Mouse (Mus musculus) liver, embryonic 13.5 days (tissue): ENCODE data around the gene Stra6l. TPM values are rescaled to one million over a fixed set of nuclear protein-coding genes. Genes with fewer than 3 reads are reported as not detected.

Experiments used
- ATAC-seq: fragments of 200-750 bp; cut with Nextera tagmentation; 2 replicates; pipeline ENCODE4 v1.8.0; 2017; ENCODE audit warnings: low read depth, mild to moderate bottlenecking, moderate number of reproducible peaks, moderate library complexity
- DNase-seq: peaks from one replicate; pipeline ENCODE4 v3.0.0; 2022
- H3K27ac ChIP-seq: fragments of 300-500 bp; sonication (generic); 2 replicates; pipeline ENCODE4 v1.5.1; 2015; ENCODE audit warnings: moderate library complexity, mild to moderate bottlenecking, inconsistent platforms
- H3K27me3 ChIP-seq: fragments of 300-500 bp; sonication (generic); 2 replicates; pipeline ENCODE4 v1.6.1; 2015; ENCODE audit warnings: mild to moderate bottlenecking, inconsistent platforms
- H3K36me3 ChIP-seq: fragments of 300-500 bp; sonication (generic); 2 replicates; pipeline ENCODE4 v1.6.1; 2015; ENCODE audit warnings: mild to moderate bottlenecking, inconsistent platforms
- H3K4me1 ChIP-seq: fragments of 300-500 bp; sonication (generic); replicated peaks from 2 replicates; pipeline ENCODE4 v1.6.1; 2015; ENCODE audit warnings: inconsistent platforms
- H3K4me2 ChIP-seq: fragments of 300-500 bp; sonication (generic); 2 replicates; pipeline ENCODE4 v1.6.1; 2015; ENCODE audit warnings: inconsistent platforms, mild to moderate bottlenecking, moderate library complexity
- H3K4me3 ChIP-seq: fragments of 300-500 bp; sonication (generic); replicated peaks from 2 replicates; pipeline ENCODE4 v1.5.1; 2015; ENCODE audit warnings: mild to moderate bottlenecking, inconsistent platforms
- H3K9ac ChIP-seq: fragments of 300-500 bp; sonication (generic); 2 replicates; pipeline ENCODE4 v1.6.1; 2015; ENCODE audit warnings: mild to moderate bottlenecking, inconsistent platforms
- H3K9me3 ChIP-seq: fragments of 300-500 bp; sonication (generic); replicated peaks from 2 replicates; pipeline ENCODE4 v1.6.1; 2016; ENCODE audit warnings: inconsistent platforms
- WGBS: fragments of 180-500 bp; shearing (Covaris S2); methylation state at CpG from one replicate; pipeline ENCODE4 v1.1.7; 2015; ENCODE audit not compliant: insufficient replicate concordance; 5-methylcytosine and 5-hydroxymethylcytosine counted together
- polyA plus RNA-seq: library from polyadenylated mRNA; unstranded; fragments of >200 nt; fragmentation: Nextera tagmentation; extraction: Ambion mirVana; gene quantifications from 2 replicates; pipeline ENCODE4 v1.2.1, GENCODE M21; 2015

The Stra6l gene
- polyA plus RNA-seq, 1 experiment from 2014 or later = 2.9 TPM

GRCm38 (mm10) chr4:45883250-45883649 is 34.8 kb downstream of the Stra6l start:
- ATAC-seq = no peak
- H3K27ac ChIP-seq = no peak overlapping the region
- H3K36me3 ChIP-seq = no peaks in the 10 kb centered on the region
- DNase-seq = no peak
- no peak overlapping the region for H3K4me2 ChIP-seq
- H3K27me3 ChIP-seq = no peaks in the 10 kb centered on the region
- WGBS = 77% methylated on average over 16 of the region's 16 CpGs
- no peak overlapping the region for H3K9ac ChIP-seq
- H3K4me3 ChIP-seq = no peak overlapping the region
- H3K4me1 ChIP-seq = peaks cover 8% of the 10 kb centered on the region; the same call in 1 of the 2 replicates
- no peaks in the 10 kb centered on the region for H3K9me3 ChIP-seq

- no peak for ATAC-seq
Measured at GRCm38 (mm10) chr4:45889487-45889886, 41.0 kb downstream of the Stra6l start.

GRCm38 (mm10) chr4:45890066-45890761 is 41.8 kb downstream of the Stra6l start, which contains the start of gene Ccdc180:
TSS of gene Ccdc180 (plus strand) at chr4:45890303.
- no peak within 1 kb of the TSS for H3K9ac ChIP-seq
- no peak within 1 kb of the TSS for H3K4me2 ChIP-seq
- H3K4me3 ChIP-seq = no peak within 1 kb of the TSS
- H3K36me3 ChIP-seq = no peaks in the 10 kb centered on the region
- 18% methylated on average over 19 of the region's 19 CpGs for WGBS
- peaks cover 8% of the 10 kb centered on the region for H3K4me1 ChIP-seq
- H3K9me3 ChIP-seq = no peaks in the 10 kb centered on the region
- no peak within 1 kb of the TSS for H3K27ac ChIP-seq
- DNase-seq (peak; percentile 23), ATAC-seq (peak; percentile 23; the same call in 1 of the 2 replicates)
- H3K27me3 ChIP-seq = no peaks in the 10 kb centered on the region

More at GRCm38 (mm10) chr4:45889487-45889886, 41.0 kb downstream of the Stra6l start:
- H3K27ac ChIP-seq = no peak overlapping the region
- H3K4me3 ChIP-seq = no peak overlapping the region
- DNase-seq = no peak
- no peaks in the 10 kb centered on the region for H3K27me3 ChIP-seq
- no peaks in the 10 kb centered on the region for H3K36me3 ChIP-seq
- H3K9ac ChIP-seq = no peak overlapping the region
- peaks cover 8% of the 10 kb centered on the region for H3K4me1 ChIP-seq
- WGBS = 64% methylated on average over 6 of the region's 6 CpGs
- no peaks in the 10 kb centered on the region for H3K9me3 ChIP-seq
- no peak overlapping the region for H3K4me2 ChIP-seq

GRCm38 (mm10) chr4:45896425-45897081 is 48.1 kb downstream of the Stra6l start:
- WGBS = 15% methylated on average over 16 of the region's 16 CpGs
- Histone ChIP-seq H3K27me3 (peaks cover 18% of the 10 kb centered on the region; the same call in 1 of the 2 replicates), H3K27ac (no peak overlapping the region), H3K9me3 (no peaks in the 10 kb centered on the region), H3K9ac (no peak overlapping the region), H3K4me2 (no peak overlapping the region), H3K4me1 (no peaks in the 10 kb centered on the region), H3K36me3 (no peaks in the 10 kb centered on the region), H3K4me3 (no peak overlapping the region)
- DNase-seq = no peak
- no peak for ATAC-seq

- DNase-seq (no peak), ATAC-seq (no peak)
- Histone ChIP-seq H3K9me3 (no peaks in the 10 kb centered on the region), H3K4me2 (no peak overlapping the region), H3K4me3 (no peak overlapping the region), H3K9ac (no peak overlapping the region), H3K27me3 (peaks cover 18% of the 10 kb centered on the region; the same call in 1 of the 2 replicates), H3K36me3 (no peaks in the 10 kb centered on the region), H3K4me1 (no peaks in the 10 kb centered on the region), H3K27ac (no peak overlapping the region)
- WGBS = 25% methylated on average over 5 of the region's 5 CpGs
Measured at GRCm38 (mm10) chr4:45898413-45898812, 49.9 kb downstream of the Stra6l start.

- DNase-seq (no peak), ATAC-seq (no peak)
- Histone ChIP-seq H3K4me2 (no peak overlapping the region), H3K4me1 (no peaks in the 10 kb centered on the region), H3K4me3 (no peak overlapping the region), H3K27me3 (no peaks in the 10 kb centered on the region), H3K27ac (no peak overlapping the region), H3K9me3 (no peaks in the 10 kb centered on the region), H3K36me3 (no peaks in the 10 kb centered on the region), H3K9ac (no peak overlapping the region)
- 77% methylated on average over 13 of the region's 13 CpGs for WGBS
Measured at GRCm38 (mm10) chr4:45909256-45909655, 60.8 kb downstream of the Stra6l start.

- Histone ChIP-seq H3K4me2 (no peak overlapping the region), H3K4me3 (no peak overlapping the region), H3K9ac (no peak overlapping the region), H3K4me1 (no peaks in the 10 kb centered on the region), H3K36me3 (no peaks in the 10 kb centered on the region), H3K9me3 (no peaks in the 10 kb centered on the region), H3K27ac (no peak overlapping the region), H3K27me3 (no peaks in the 10 kb centered on the region)
- no peak for ATAC-seq
- 51% methylated on average over 4 of the region's 4 CpGs for WGBS
- DNase-seq = no peak
Measured at GRCm38 (mm10) chr4:45909924-45910323, 61.5 kb downstream of the Stra6l start.

- 53% methylated on average over 5 of the region's 5 CpGs for WGBS
- DNase-seq (no peak), ATAC-seq (no peak)
- no peak overlapping the region for H3K4me2 ChIP-seq
- no peaks in the 10 kb centered on the region for H3K27me3 ChIP-seq
- no peaks in the 10 kb centered on the region for H3K36me3 ChIP-seq
- no peaks in the 10 kb centered on the region for H3K9me3 ChIP-seq
- H3K27ac ChIP-seq = no peak overlapping the region
- H3K4me1 ChIP-seq = no peaks in the 10 kb centered on the region
- no peak overlapping the region for H3K4me3 ChIP-seq
- H3K9ac ChIP-seq = no peak overlapping the region
Measured at GRCm38 (mm10) chr4:45911256-45911655, 62.8 kb downstream of the Stra6l start.

GRCm38 (mm10) chr4:45911876-45912275 is 63.4 kb downstream of the Stra6l start:
- Histone ChIP-seq H3K4me2 (no peak overlapping the region), H3K9me3 (no peaks in the 10 kb centered on the region), H3K27me3 (no peaks in the 10 kb centered on the region), H3K27ac (no peak overlapping the region), H3K4me3 (no peak overlapping the region), H3K4me1 (no peaks in the 10 kb centered on the region), H3K9ac (no peak overlapping the region), H3K36me3 (no peaks in the 10 kb centered on the region)
- no peak for ATAC-seq
- 66% methylated on average over 4 of the region's 4 CpGs for WGBS
- DNase-seq = no peak

GRCm38 (mm10) chr4:45917091-45917490 is 68.6 kb downstream of the Stra6l start:
- no peaks in the 10 kb centered on the region for H3K27me3 ChIP-seq
- no peak overlapping the region for H3K9ac ChIP-seq
- no peak for DNase-seq
- no peak overlapping the region for H3K4me2 ChIP-seq
- no peak for ATAC-seq
- no peaks in the 10 kb centered on the region for H3K36me3 ChIP-seq
- H3K9me3 ChIP-seq = no peaks in the 10 kb centered on the region
- H3K27ac ChIP-seq = no peak overlapping the region
- WGBS = 51% methylated on average over 7 of the region's 7 CpGs
- no peak overlapping the region for H3K4me3 ChIP-seq
- H3K4me1 ChIP-seq = no peaks in the 10 kb centered on the region

GRCm38 (mm10) chr4:45921663-45922435 is 73.4 kb downstream of the Stra6l start:
- 77% methylated on average over 10 of the region's 10 CpGs for WGBS
- H3K9ac ChIP-seq = no peak overlapping the region
- H3K4me1 ChIP-seq = no peaks in the 10 kb centered on the region
- ATAC-seq (no peak), DNase-seq (no peak)
- no peaks in the 10 kb centered on the region for H3K27me3 ChIP-seq
- no peaks in the 10 kb centered on the region for H3K9me3 ChIP-seq
- H3K4me2 ChIP-seq = no peak overlapping the region
- no peaks in the 10 kb centered on the region for H3K36me3 ChIP-seq
- H3K27ac ChIP-seq = no peak overlapping the region
- no peak overlapping the region for H3K4me3 ChIP-seq
